Mouse (Mus musculus): ENCODE results near the gene Crtc3. TPM values are rescaled to one million over a fixed set of nuclear protein-coding genes. Genes with fewer than 3 reads are reported as not detected.

Crtc3 gene
- total RNA-seq, 1 experiment: 2.4 TPM

- H3K4me3 ChIP-seq (ENCODE audit: insufficient read depth in 1 of 2, low read depth in 1 of 2, low read length in 2 of 2, poor library complexity in 1 of 2, severe bottlenecking in 1 of 2): no peak overlapping the region
- no peak overlapping the region for H3K9ac ChIP-seq (ENCODE audit: insufficient read depth, low read depth, low read length, poor library complexity, severe bottlenecking)
- H3K4me1 ChIP-seq (ENCODE audit: control insufficient read depth in 2 of 2, insufficient read depth in 2 of 2, low read length in 2 of 2, poor library complexity in 1 of 2): no peaks in the 10 kb centered on the region; a peak in 1 of 4 replicates
- no peaks in the 10 kb centered on the region for H3K36me3 ChIP-seq (ENCODE audit: control insufficient read depth, insufficient read depth, low read length, poor library complexity, severe bottlenecking)
- in situ Hi-C loops (cut with MboI; ENCODE audit: low sequenced_read_pairs in 2 of 2, unreplicated experiment in 2 of 2): no loop called here
- TF ChIP-seq MAFK (IDR thresholded peaks at IDR 0.05; ENCODE audit: insufficient read depth, low read depth, low read length) (no peak), ZC3H11A (IDR thresholded peaks at IDR 0.05; ENCODE audit: borderline replicate concordance, low read depth, low read length) (no peak), CHD2 (IDR thresholded peaks at IDR 0.05; ENCODE audit: low read depth, low read length) (no peak), ZNF384 (IDR thresholded peaks at IDR 0.05; ENCODE audit: low read depth, low read length) (no peak), HCFC1 (IDR thresholded peaks at IDR 0.05; ENCODE audit: borderline replicate concordance, insufficient read depth, low read length) (no peak)
- H3K27ac ChIP-seq (ENCODE audit: insufficient read depth, low read depth, low read length, poor library complexity, severe bottlenecking): no peak overlapping the region
- H3K9me3 ChIP-seq (ENCODE audit: control insufficient read depth, insufficient read depth, low read depth, low read length): no peaks in the 10 kb centered on the region
- DNase-seq (ENCODE audit: low read depth, low spot score): no peak
Observed at GRCm38 (mm10) chr7:80561271-80561670, 127.4 kb downstream of the Crtc3 start.

GRCm38 (mm10) chr7:80558572-80558971 lies 130.1 kb downstream of the Crtc3 start:
- Histone ChIP-seq H3K4me3 (ENCODE audit: insufficient read depth in 1 of 2, low read depth in 1 of 2, low read length in 2 of 2, poor library complexity in 1 of 2, severe bottlenecking in 1 of 2) (no peak overlapping the region), H3K27ac (ENCODE audit: insufficient read depth, low read depth, low read length, poor library complexity, severe bottlenecking) (no peak overlapping the region), H3K4me1 (ENCODE audit: control insufficient read depth in 2 of 2, insufficient read depth in 2 of 2, low read length in 2 of 2, poor library complexity in 1 of 2) (peaks cover 0 to 2% of the 10 kb centered on the region in 2 experiments; a peak in 2 of 4 replicates), H3K9ac (ENCODE audit: insufficient read depth, low read depth, low read length, poor library complexity, severe bottlenecking) (no peak overlapping the region), H3K36me3 (ENCODE audit: control insufficient read depth, insufficient read depth, low read length, poor library complexity, severe bottlenecking) (no peaks in the 10 kb centered on the region), H3K9me3 (ENCODE audit: control insufficient read depth, insufficient read depth, low read depth, low read length) (no peaks in the 10 kb centered on the region)
- in situ Hi-C loops (cut with MboI; ENCODE audit: low sequenced_read_pairs in 2 of 2, unreplicated experiment in 2 of 2): no loop called here
- no peak for DNase-seq (ENCODE audit: low read depth, low spot score)
- TF ChIP-seq ZC3H11A (IDR thresholded peaks at IDR 0.05; ENCODE audit: borderline replicate concordance, low read depth, low read length): no peak
- TF ChIP-seq MAFK (IDR thresholded peaks at IDR 0.05; ENCODE audit: insufficient read depth, low read depth, low read length): no peak
- no peak for TF ChIP-seq CHD2 (IDR thresholded peaks at IDR 0.05; ENCODE audit: low read depth, low read length)

GRCm38 (mm10) chr7:80558101-80558500 lies 130.6 kb downstream of the Crtc3 start:
- TF ChIP-seq ZNF384 (IDR thresholded peaks at IDR 0.05; ENCODE audit: low read depth, low read length) (no peak), ZC3H11A (IDR thresholded peaks at IDR 0.05; ENCODE audit: borderline replicate concordance, low read depth, low read length) (no peak), HCFC1 (IDR thresholded peaks at IDR 0.05; ENCODE audit: borderline replicate concordance, insufficient read depth, low read length) (no peak), CHD2 (IDR thresholded peaks at IDR 0.05; ENCODE audit: low read depth, low read length) (no peak), MAFK (IDR thresholded peaks at IDR 0.05; ENCODE audit: insufficient read depth, low read depth, low read length) (no peak)
- in situ Hi-C loops (cut with MboI; ENCODE audit: low sequenced_read_pairs in 2 of 2, unreplicated experiment in 2 of 2): no loop called here
- Histone ChIP-seq H3K9me3 (ENCODE audit: control insufficient read depth, insufficient read depth, low read depth, low read length) (no peaks in the 10 kb centered on the region), H3K4me1 (ENCODE audit: control insufficient read depth in 2 of 2, insufficient read depth in 2 of 2, low read length in 2 of 2, poor library complexity in 1 of 2) (peaks cover 0 to 2% of the 10 kb centered on the region in 2 experiments; a peak in 2 of 4 replicates), H3K27ac (ENCODE audit: insufficient read depth, low read depth, low read length, poor library complexity, severe bottlenecking) (no peak overlapping the region), H3K9ac (ENCODE audit: insufficient read depth, low read depth, low read length, poor library complexity, severe bottlenecking) (no peak overlapping the region), H3K4me3 (ENCODE audit: insufficient read depth in 1 of 2, low read depth in 1 of 2, low read length in 2 of 2, poor library complexity in 1 of 2, severe bottlenecking in 1 of 2) (no peak overlapping the region), H3K36me3 (ENCODE audit: control insufficient read depth, insufficient read depth, low read length, poor library complexity, severe bottlenecking) (no peaks in the 10 kb centered on the region)
- DNase-seq (ENCODE audit: low read depth, low spot score): no peak

- no peaks in the 10 kb centered on the region for H3K9me3 ChIP-seq (ENCODE audit: control insufficient read depth, insufficient read depth, low read depth, low read length)
- no peak for DNase-seq (ENCODE audit: low read depth, low spot score)
- no peaks in the 10 kb centered on the region for H3K36me3 ChIP-seq (ENCODE audit: control insufficient read depth, insufficient read depth, low read length, poor library complexity, severe bottlenecking)
- in situ Hi-C loops (cut with MboI; ENCODE audit: low sequenced_read_pairs in 2 of 2, unreplicated experiment in 2 of 2): no loop called here
- no peak overlapping the region for H3K27ac ChIP-seq (ENCODE audit: insufficient read depth, low read depth, low read length, poor library complexity, severe bottlenecking)
- peaks cover 0 to 2% of the 10 kb centered on the region in 2 experiments; a peak in 2 of 4 replicates for H3K4me1 ChIP-seq (ENCODE audit: control insufficient read depth in 2 of 2, insufficient read depth in 2 of 2, low read length in 2 of 2, poor library complexity in 1 of 2)
- H3K4me3 ChIP-seq (ENCODE audit: insufficient read depth in 1 of 2, low read depth in 1 of 2, low read length in 2 of 2, poor library complexity in 1 of 2, severe bottlenecking in 1 of 2): no peak overlapping the region
- H3K9ac ChIP-seq (ENCODE audit: insufficient read depth, low read depth, low read length, poor library complexity, severe bottlenecking): no peak overlapping the region
- TF ChIP-seq MAFK (IDR thresholded peaks at IDR 0.05; ENCODE audit: insufficient read depth, low read depth, low read length) (no peak), ZNF384 (IDR thresholded peaks at IDR 0.05; ENCODE audit: low read depth, low read length) (no peak), ZC3H11A (IDR thresholded peaks at IDR 0.05; ENCODE audit: borderline replicate concordance, low read depth, low read length) (no peak), CHD2 (IDR thresholded peaks at IDR 0.05; ENCODE audit: low read depth, low read length) (no peak), HCFC1 (IDR thresholded peaks at IDR 0.05; ENCODE audit: borderline replicate concordance, insufficient read depth, low read length) (no peak)
Observed at GRCm38 (mm10) chr7:80557161-80557560, 131.5 kb downstream of the Crtc3 start.

- peaks cover 0 to 2% of the 10 kb centered on the region in 2 experiments; a peak in 2 of 4 replicates for H3K4me1 ChIP-seq (ENCODE audit: control insufficient read depth in 2 of 2, insufficient read depth in 2 of 2, low read length in 2 of 2, poor library complexity in 1 of 2)
- no peak for TF ChIP-seq MAFK (IDR thresholded peaks at IDR 0.05; ENCODE audit: insufficient read depth, low read depth, low read length)
- no peak for TF ChIP-seq HCFC1 (IDR thresholded peaks at IDR 0.05; ENCODE audit: borderline replicate concordance, insufficient read depth, low read length)
- no peak for TF ChIP-seq ZNF384 (IDR thresholded peaks at IDR 0.05; ENCODE audit: low read depth, low read length)
- no peak for TF ChIP-seq ZC3H11A (IDR thresholded peaks at IDR 0.05; ENCODE audit: borderline replicate concordance, low read depth, low read length)
- TF ChIP-seq CHD2 (IDR thresholded peaks at IDR 0.05; ENCODE audit: low read depth, low read length): no peak
Observed at GRCm38 (mm10) chr7:80556166-80556565, 132.5 kb downstream of the Crtc3 start.

More at GRCm38 (mm10) chr7:80556166-80556565, 132.5 kb downstream of the Crtc3 start:
- Histone ChIP-seq H3K4me3 (ENCODE audit: insufficient read depth in 1 of 2, low read depth in 1 of 2, low read length in 2 of 2, poor library complexity in 1 of 2, severe bottlenecking in 1 of 2) (no peak overlapping the region), H3K27ac (ENCODE audit: insufficient read depth, low read depth, low read length, poor library complexity, severe bottlenecking) (no peak overlapping the region), H3K9me3 (ENCODE audit: control insufficient read depth, insufficient read depth, low read depth, low read length) (no peaks in the 10 kb centered on the region), H3K9ac (ENCODE audit: insufficient read depth, low read depth, low read length, poor library complexity, severe bottlenecking) (no peak overlapping the region), H3K36me3 (ENCODE audit: control insufficient read depth, insufficient read depth, low read length, poor library complexity, severe bottlenecking) (no peaks in the 10 kb centered on the region)
- in situ Hi-C loops (cut with MboI; ENCODE audit: low sequenced_read_pairs in 2 of 2, unreplicated experiment in 2 of 2): no loop called here
- DNase-seq (ENCODE audit: low read depth, low spot score): no peak

Data from ES-E14 (cell line).